Mouse (Mus musculus) limb, embryonic 15.5 days (tissue): Measurements from ENCODE around the gene Itga10. TPM values are rescaled to one million over a fixed set of nuclear protein-coding genes. Genes with fewer than 3 reads are reported as not detected.

Source experiments
- ATAC-seq: fragments of 200-750 bp; cut with Nextera tagmentation; 2 replicates; pipeline ENCODE4 v1.8.0; 2017; ENCODE audit warnings: low read depth, moderate TSS enrichment; ENCODE audit not compliant: insufficient number of reproducible peaks, low FRiP score, low TSS enrichment
- H3K27ac ChIP-seq: fragments of 300-500 bp; sonication (generic); 2 replicates; pipeline ENCODE4 v1.5.1; 2015; ENCODE audit warnings: moderate library complexity, mild to moderate bottlenecking, inconsistent platforms
- H3K27me3 ChIP-seq: fragments of 300-500 bp; sonication (generic); 2 replicates; pipeline ENCODE4 v1.6.1; 2015; ENCODE audit warnings: inconsistent platforms
- H3K36me3 ChIP-seq: fragments of 300-500 bp; sonication (generic); 2 replicates; pipeline ENCODE4 v1.6.1; 2015; ENCODE audit warnings: inconsistent platforms
- H3K4me1 ChIP-seq: fragments of 300-500 bp; sonication (generic); 2 replicates; pipeline ENCODE4 v1.6.1; 2015; ENCODE audit warnings: inconsistent platforms
- H3K4me2 ChIP-seq: fragments of 300-500 bp; sonication (generic); 2 replicates; pipeline ENCODE4 v1.6.1; 2015; ENCODE audit warnings: mild to moderate bottlenecking, inconsistent platforms
- H3K4me3 ChIP-seq: fragments of 300-500 bp; sonication (generic); 2 replicates; pipeline ENCODE4 v1.5.1; 2015; ENCODE audit warnings: mild to moderate bottlenecking, inconsistent platforms
- H3K9ac ChIP-seq: fragments of 300-500 bp; sonication (generic); 2 replicates; pipeline ENCODE4 v1.6.1; 2015; ENCODE audit warnings: inconsistent platforms
- H3K9me3 ChIP-seq: fragments of 300-500 bp; sonication (generic); 2 replicates; pipeline ENCODE4 v1.6.1; 2016; ENCODE audit warnings: inconsistent platforms
- WGBS: fragments of 180-500 bp; shearing (Covaris S2); methylation state at CpG from one replicate; pipeline ENCODE4 v1.1.7; 2015; 5-methylcytosine and 5-hydroxymethylcytosine counted together
- polyA plus RNA-seq: library from polyadenylated mRNA; unstranded; fragments of >200 nt; fragmentation: Nextera tagmentation; extraction: Ambion mirVana; gene quantifications from 2 replicates; pipeline ENCODE4 v1.2.1, GENCODE M21; 2015

Gene Itga10
- polyA plus RNA-seq, 1 experiment from 2014 or later, result 4.9 TPM

DNA sequence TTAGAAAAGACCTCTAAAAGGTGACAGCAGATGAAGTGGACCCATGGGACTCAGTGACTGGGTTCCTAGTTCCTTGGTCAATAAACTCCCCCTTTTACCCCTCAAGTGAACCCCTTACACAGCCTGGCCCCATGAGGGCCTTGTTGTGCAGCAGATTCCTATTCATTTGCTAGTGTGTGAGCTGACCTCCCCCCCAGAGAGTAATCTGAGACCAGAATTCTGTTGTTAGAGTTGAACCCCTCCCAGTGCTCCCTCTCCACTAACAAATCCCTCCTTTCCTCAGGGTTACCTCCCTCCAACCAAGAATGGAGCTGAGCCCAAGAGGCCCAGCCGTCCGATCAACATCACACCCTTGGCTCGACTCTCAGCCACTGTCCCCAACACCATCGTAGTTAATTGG, 55.6 kb downstream of the Itga10 start:
- Histone ChIP-seq H3K27me3 (no peaks in the 10 kb centered on the region), H3K27ac (no peak overlapping the region), H3K9ac (no peak overlapping the region), H3K9me3 (no peaks in the 10 kb centered on the region), H3K4me2 (no peak overlapping the region), H3K4me1 (peaks cover 19% of the 10 kb centered on the region), H3K4me3 (no peak overlapping the region), H3K36me3 (peaks cover 63% of the 10 kb centered on the region)
- 86% methylated on average over 4 of the region's 4 CpGs for WGBS
- ATAC-seq, result no peak

DNA sequence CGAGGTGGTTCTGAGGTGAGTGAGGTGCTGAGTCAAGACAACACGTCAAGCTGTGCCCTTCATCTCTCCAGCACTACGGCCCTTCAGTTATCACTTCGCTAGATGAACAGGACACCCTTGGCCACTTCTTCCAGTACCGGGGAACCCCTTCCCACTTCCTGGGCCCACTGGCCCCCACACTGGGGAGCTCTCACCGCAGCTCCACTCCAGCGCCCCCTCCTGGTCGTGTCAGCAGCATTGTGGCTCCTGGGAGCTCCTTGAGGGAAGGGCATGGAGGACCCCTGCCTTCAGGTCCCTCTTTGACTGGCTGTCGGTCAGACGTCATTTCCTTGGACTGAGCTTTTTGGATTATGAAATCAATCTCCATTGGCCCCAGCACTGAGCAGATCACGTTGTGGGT, 59.4 kb downstream of the Itga10 start:
- WGBS, result 68% methylated on average over 11 of the region's 11 CpGs
- H3K9ac ChIP-seq, result no peak overlapping the region
- no peak for ATAC-seq
- peaks cover 11% of the 10 kb centered on the region for H3K4me1 ChIP-seq
- H3K36me3 ChIP-seq, result peaks cover 60% of the 10 kb centered on the region
- no peak overlapping the region for H3K4me2 ChIP-seq
- H3K4me3 ChIP-seq, result no peak overlapping the region
- H3K27me3 ChIP-seq, result 0 out of 2 replicates have a peak, but pooled peaks cover 4% of the 10 kb centered on the region
- no peak overlapping the region for H3K27ac ChIP-seq
- H3K9me3 ChIP-seq, result no peaks in the 10 kb centered on the region

DNA sequence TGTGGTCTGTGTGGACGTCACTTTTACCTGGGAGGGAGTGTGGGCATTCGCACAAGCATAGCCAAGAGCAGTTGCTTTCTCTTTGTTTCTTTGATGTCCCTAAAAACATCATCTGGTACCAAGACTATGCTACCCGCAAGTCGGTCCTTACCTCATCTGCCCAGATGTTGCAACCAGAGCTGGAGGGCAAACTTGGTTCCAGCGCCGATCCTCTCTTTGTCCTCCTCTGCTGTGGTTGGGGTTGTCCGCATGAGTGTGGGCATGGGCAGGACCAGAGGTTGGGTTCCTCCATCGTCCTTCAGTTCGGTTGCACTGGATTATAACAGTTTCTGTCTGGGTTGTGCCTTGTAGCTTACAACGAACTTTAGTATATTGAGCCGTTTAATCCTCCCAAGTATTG, 60.8 kb downstream of the Itga10 start:
- Histone ChIP-seq H3K9ac (no peak overlapping the region), H3K27me3 (0 out of 2 replicates have a peak, but pooled peaks cover 4% of the 10 kb centered on the region), H3K4me3 (no peak overlapping the region), H3K27ac (no peak overlapping the region), H3K4me2 (no peak overlapping the region), H3K4me1 (peaks cover 11% of the 10 kb centered on the region), H3K9me3 (no peaks in the 10 kb centered on the region), H3K36me3 (peaks cover 59% of the 10 kb centered on the region)
- no peak for ATAC-seq
- WGBS, result 84% methylated on average over 11 of the region's 11 CpGs

DNA sequence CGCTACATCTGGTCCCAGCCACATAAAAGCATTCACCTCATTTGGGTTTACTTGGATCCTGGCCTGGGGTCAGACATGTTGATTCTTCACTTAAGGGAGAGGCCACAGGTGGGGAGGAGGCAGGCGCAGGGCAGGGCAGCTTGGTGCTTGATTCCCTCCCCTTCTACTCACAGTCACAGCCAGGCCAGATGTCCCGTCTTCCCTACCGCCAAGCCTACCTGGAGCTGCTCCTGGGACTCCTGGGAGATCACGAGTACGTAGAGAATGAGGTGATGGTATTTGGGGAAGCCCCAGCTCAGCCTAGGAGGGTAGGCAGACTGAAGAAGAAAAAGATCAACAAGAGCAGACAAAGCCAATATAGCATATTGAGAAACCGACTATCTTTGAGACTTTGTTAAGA, 61.6 kb downstream of the Itga10 start:
- peaks cover 11% of the 10 kb centered on the region for H3K4me1 ChIP-seq
- H3K36me3 ChIP-seq, result peaks cover 59% of the 10 kb centered on the region

DNA sequence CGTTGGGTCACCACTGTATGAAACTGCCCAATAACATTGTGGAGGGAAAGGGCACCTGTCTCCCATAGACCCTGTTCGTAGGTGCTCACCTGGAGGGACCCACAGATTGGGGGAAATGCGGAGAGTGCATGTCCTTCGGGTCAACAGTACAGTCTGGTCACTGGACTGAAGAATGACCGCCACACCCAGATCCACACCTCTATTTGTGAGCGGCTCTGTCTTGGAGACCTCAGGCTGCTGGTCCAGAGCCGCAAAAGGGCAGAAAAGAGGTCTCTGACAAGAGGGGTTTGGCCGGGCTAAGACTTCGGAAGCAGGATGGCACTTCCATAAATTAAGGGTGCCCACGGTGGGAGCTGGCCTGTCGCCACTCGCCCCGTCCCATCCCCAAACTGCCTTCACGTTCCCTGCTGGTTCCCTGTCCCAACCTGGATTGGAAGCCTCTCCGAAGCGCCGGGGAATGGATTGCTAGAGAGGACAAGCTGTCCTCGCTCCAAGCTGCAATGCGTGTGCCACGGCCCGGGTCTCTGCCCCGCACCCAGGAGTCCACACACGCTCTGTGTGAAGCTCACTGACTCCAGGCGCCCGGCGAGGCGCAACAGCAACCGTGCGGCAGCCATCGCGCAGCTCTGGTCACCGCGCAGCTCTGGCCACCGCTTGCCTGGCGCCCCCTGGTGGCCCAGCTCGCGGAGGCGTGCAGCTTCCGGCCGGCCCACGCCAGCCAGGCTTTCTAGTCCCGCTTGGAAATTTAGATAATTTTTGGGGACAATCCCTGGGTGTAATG, 62.7 kb downstream of the Itga10 start, which contains the start of gene Nudt17:
Gene Nudt17, minus strand, starts transcription at position 660 of the 781 bp plus-strand sequence.
- Histone ChIP-seq H3K27me3 (0 out of 2 replicates have a peak, but pooled peaks cover 4% of the 10 kb centered on the region), H3K4me2 (peak within 1 kb of the TSS; percentile 97), H3K9me3 (no peaks in the 10 kb centered on the region), H3K9ac (peak within 1 kb of the TSS; percentile 48; the same call in 1 of the 2 replicates), H3K27ac (no peak within 1 kb of the TSS), H3K4me3 (peak within 1 kb of the TSS; percentile 53), H3K4me1 (peaks cover 11% of the 10 kb centered on the region), H3K36me3 (peaks cover 61% of the 10 kb centered on the region)
- ATAC-seq, result peak; percentile 68
- 5% methylated on average over 41 of the region's 42 CpGs for WGBS

More for the DNA sequence above, 61.6 kb downstream of the Itga10 start:
- no peak overlapping the region for H3K4me3 ChIP-seq
- no peak for ATAC-seq
- H3K9ac ChIP-seq, result no peak overlapping the region
- no peak overlapping the region for H3K4me2 ChIP-seq
- H3K9me3 ChIP-seq, result no peaks in the 10 kb centered on the region
- 0 out of 2 replicates have a peak, but pooled peaks cover 4% of the 10 kb centered on the region for H3K27me3 ChIP-seq
- H3K27ac ChIP-seq, result no peak overlapping the region
- WGBS, result 59% methylated on average over 7 of the region's 7 CpGs

DNA sequence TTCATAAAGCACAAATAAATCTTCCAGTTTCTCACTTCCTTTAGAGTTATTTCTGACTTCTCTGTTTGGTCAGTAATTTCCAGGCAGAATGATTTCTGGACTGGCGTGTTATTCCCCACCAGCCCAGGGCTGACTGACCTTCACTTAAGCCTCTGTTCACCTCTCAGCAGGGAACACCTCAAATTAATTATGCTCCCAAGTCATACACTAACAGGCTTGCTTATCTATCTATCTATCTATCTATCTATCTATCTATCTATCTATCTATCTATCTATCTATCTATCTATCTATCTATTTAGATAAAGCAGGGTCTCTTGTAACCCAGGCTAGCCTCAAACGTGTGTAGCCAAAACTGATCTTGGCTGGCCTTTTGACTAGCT, 63.3 kb downstream of the Itga10 start:
- H3K27me3 ChIP-seq, result 0 out of 2 replicates have a peak, but pooled peaks cover 4% of the 10 kb centered on the region
- no peak overlapping the region for H3K4me3 ChIP-seq
- H3K9ac ChIP-seq, result no peak overlapping the region
- no peak overlapping the region for H3K27ac ChIP-seq
- 0 out of 2 replicates have a peak overlapping the region, but pooled peaks have one; percentile 97 for H3K4me2 ChIP-seq
- H3K36me3 ChIP-seq, result peaks cover 61% of the 10 kb centered on the region
- WGBS, result 62% methylated on average over 2 of the region's 2 CpGs
- no peak for ATAC-seq
- H3K9me3 ChIP-seq, result no peaks in the 10 kb centered on the region
- peaks cover 11% of the 10 kb centered on the region for H3K4me1 ChIP-seq

Other genes with a start within 250 kb of the Itga10 start
- 0.22 and 0.55 TPM in 2 replicates for gene BC107364, start 193.3 kb upstream of the Itga10 start, polyA plus RNA-seq
- 8.7 and 18.4 TPM in 2 replicates for gene Hfe2, start 120.4 kb upstream of the Itga10 start, polyA plus RNA-seq
- gene Txnip, start 87.6 kb upstream of the Itga10 start, polyA plus RNA-seq, result 151 and 157 TPM in 2 replicates
- 0.82 and 1.2 TPM in 2 replicates for gene Gm16253, start 68.6 kb upstream of the Itga10 start, polyA plus RNA-seq
- 38.9 and 42.0 TPM in 2 replicates for gene Polr3gl, start 51.4 kb upstream of the Itga10 start, polyA plus RNA-seq
- 1.9 and 2.7 TPM in 2 replicates for gene Ankrd34a, start 48.9 kb upstream of the Itga10 start, polyA plus RNA-seq
- 7.7 and 9.4 TPM in 2 replicates for gene Lix1l, start 44.4 kb upstream of the Itga10 start, polyA plus RNA-seq
- gene Rbm8a, start 15.7 kb upstream of the Itga10 start, polyA plus RNA-seq, result 102 and 120 TPM in 2 replicates
- 56.6 and 57.5 TPM in 2 replicates for gene Pex11b, start 10.2 kb upstream of the Itga10 start, polyA plus RNA-seq
- 0.29 and 0.37 TPM in 2 replicates for gene Gm42957, start 10.1 kb upstream of the Itga10 start, polyA plus RNA-seq
- 11.4 and 12.8 TPM in 2 replicates for gene Ankrd35, start 24.5 kb downstream of the Itga10 start, polyA plus RNA-seq
- 65.2 and 66.5 TPM in 2 replicates for gene Pias3, start 50.8 kb downstream of the Itga10 start, polyA plus RNA-seq
- 16.8 and 17.9 TPM in 2 replicates for gene Nudt17, start 63.0 kb downstream of the Itga10 start, polyA plus RNA-seq
- 28.0 and 29.7 TPM in 2 replicates for gene Polr3c, start 82.0 kb downstream of the Itga10 start, polyA plus RNA-seq
- 37.8 and 37.9 TPM in 2 replicates for gene Rnf115, start 82.1 kb downstream of the Itga10 start, polyA plus RNA-seq
- 0.06 TPM in 1 of 2 replicates, not detected in the other for gene Pdzk1, start 183.7 kb downstream of the Itga10 start, polyA plus RNA-seq
- gene Cd160, start 183.8 kb downstream of the Itga10 start, polyA plus RNA-seq, result 0.14 and 0.20 TPM in 2 replicates